In the genomic region with DNA sequence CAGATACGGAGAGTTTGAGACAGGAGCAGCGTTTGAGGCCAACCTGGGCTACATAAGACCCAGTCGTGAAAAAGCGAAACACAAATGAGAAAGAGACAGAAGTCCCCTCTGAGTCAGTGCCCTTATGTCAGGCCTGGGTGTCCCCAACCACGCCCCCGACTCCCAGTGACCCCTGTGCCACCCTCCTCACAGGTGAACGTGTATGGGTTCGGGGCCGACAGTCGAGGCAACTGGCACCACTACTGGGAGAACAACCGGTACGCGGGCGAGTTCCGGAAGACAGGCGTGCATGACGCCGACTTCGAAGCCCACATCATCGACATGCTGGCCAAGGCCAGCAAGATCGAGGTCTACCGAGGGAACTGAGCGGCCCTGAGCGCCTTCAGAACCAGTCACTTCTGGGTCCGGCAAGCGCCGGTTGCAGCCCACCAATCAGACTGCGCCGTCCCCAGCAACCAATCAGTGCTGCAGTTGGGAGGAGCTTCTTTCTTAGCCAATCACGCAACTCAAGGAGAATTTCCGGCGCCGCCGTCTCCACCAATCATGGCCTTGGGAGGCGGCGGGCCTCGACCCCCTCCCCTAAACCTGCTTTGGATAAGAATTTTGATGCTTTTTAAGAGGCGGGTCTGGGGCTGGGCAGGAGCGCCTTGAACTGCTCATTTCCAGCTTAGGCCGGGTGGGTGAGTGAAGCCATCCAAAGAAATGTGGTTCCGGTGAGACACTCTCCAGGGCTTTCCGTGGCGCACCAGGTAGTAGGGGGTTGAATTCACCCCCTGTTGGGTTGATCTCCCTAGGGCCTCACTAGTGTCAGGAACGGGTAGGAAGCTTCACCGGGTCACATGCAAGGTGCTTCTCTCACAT, we compare ENCODE assay signal across 8 mouse cellular contexts. TPM values are rescaled to one million over a fixed set of nuclear protein-coding genes. Genes with fewer than 3 reads are reported as not detected.
DNase-seq lines count a peak whose midpoint lies in the region; ATAC-seq lines count a peak whose summit lies in the region.

No protein-coding gene starts in this region.

- H3K4me3 ChIP-seq in forebrain, embryonic 13.5 days: peak overlapping the region; percentile 55
- H3K4me3 ChIP-seq in heart, embryonic 16.5 days (ENCODE audit: low read length): peak overlapping the region; percentile 64
- H3K4me3 ChIP-seq in liver, embryonic 11.5 days (ENCODE audit: low read depth, low read length): peak overlapping the region; percentile 58

- DNase-seq in CD4-positive, CD25-positive, alpha-beta regulatory T cell, adult 2 months (ENCODE audit: low read depth, low spot score): peak; percentile 94
- peak; percentile 93 for DNase-seq in kidney, postnatal 14 days
- peak; percentile 86 for DNase-seq in liver, embryonic 11.5 days (ENCODE audit: low spot score)
- peak; percentile 72 to 80 for DNase-seq in spleen, postnatal 14 days (ENCODE audit: low spot score in 2 of 2)

- peaks cover 44% of the 10 kb centered on the region for H3K36me3 ChIP-seq in forebrain, embryonic 13.5 days (ENCODE audit: poor library complexity, severe bottlenecking)
- peaks cover 16% of the 10 kb centered on the region for H3K36me3 ChIP-seq in heart, embryonic 16.5 days (ENCODE audit: control insufficient read depth, insufficient read depth)
- peaks cover 7% of the 10 kb centered on the region; the same call in 1 of the 2 replicates for H3K36me3 ChIP-seq in liver, embryonic 11.5 days (ENCODE audit: control insufficient read depth, insufficient read depth, low read length)

- peak overlapping the region; percentile 83 for H3K4me2 ChIP-seq in forebrain, embryonic 13.5 days
- H3K4me2 ChIP-seq in heart, embryonic 16.5 days (ENCODE audit: low read depth, low read length): peak overlapping the region; percentile 93
- H3K4me2 ChIP-seq in liver, embryonic 11.5 days: peak overlapping the region; percentile 91

- H3K9me3 ChIP-seq in forebrain, embryonic 13.5 days (replicated peaks): no peaks in the 10 kb centered on the region
- no peaks in the 10 kb centered on the region for H3K9me3 ChIP-seq in heart, embryonic 16.5 days (replicated peaks; ENCODE audit: control insufficient read depth, low read length)
- no peaks in the 10 kb centered on the region for H3K9me3 ChIP-seq in liver, embryonic 11.5 days (ENCODE audit: control insufficient read depth, low read length)

- H3K27ac ChIP-seq in forebrain, embryonic 13.5 days: no peak overlapping the region
- H3K27ac ChIP-seq in heart, embryonic 16.5 days (ENCODE audit: low read length): peak overlapping the region; percentile 49; the same call in 1 of the 2 replicates
- peak overlapping the region; percentile 47; the same call in 1 of the 2 replicates for H3K27ac ChIP-seq in liver, embryonic 11.5 days (ENCODE audit: low read depth, low read length)

- peak; percentile 58 for ATAC-seq in cerebellum, adult (ENCODE audit: insufficient number of reproducible peaks, low FRiP score, low TSS enrichment)
- ATAC-seq in forebrain, embryonic 13.5 days: peak; percentile 99
- ATAC-seq in heart, embryonic 16.5 days (replicated peaks; ENCODE audit: extremely low read depth, insufficient read depth, low FRiP score): peak; percentile 90
- ATAC-seq in liver, embryonic 11.5 days (replicated peaks; ENCODE audit: low FRiP score): peak; percentile 91
- peak; percentile 98 for ATAC-seq in monocyte, adult 5-6 weeks (replicated peaks; ENCODE audit: insufficient number of reproducible peaks, low FRiP score, low TSS enrichment, poor library complexity, severe bottlenecking)

- peak overlapping the region; percentile 75 for H3K9ac ChIP-seq in forebrain, embryonic 13.5 days
- H3K9ac ChIP-seq in heart, embryonic 16.5 days (ENCODE audit: low read length): peak overlapping the region; percentile 77
- peak overlapping the region; percentile 73 for H3K9ac ChIP-seq in liver, embryonic 11.5 days (ENCODE audit: low read depth, low read length)

- WGBS in forebrain, embryonic 13.5 days: 4% methylated on average over 45 of the region's 45 CpGs
- 6% methylated on average over 45 of the region's 45 CpGs for WGBS in heart, embryonic 16.5 days
- 5% methylated on average over 45 of the region's 45 CpGs for WGBS in liver, embryonic 11.5 days

- H3K27me3 ChIP-seq in forebrain, embryonic 13.5 days: no peaks in the 10 kb centered on the region
- H3K27me3 ChIP-seq in heart, embryonic 16.5 days (ENCODE audit: control insufficient read depth, insufficient read depth, low read length): no peaks in the 10 kb centered on the region
- no peaks in the 10 kb centered on the region for H3K27me3 ChIP-seq in liver, embryonic 11.5 days (replicated peaks; ENCODE audit: control insufficient read depth, insufficient read depth, low read length)

- peaks cover 16% of the 10 kb centered on the region for H3K4me1 ChIP-seq in forebrain, embryonic 13.5 days
- peaks cover 20% of the 10 kb centered on the region for H3K4me1 ChIP-seq in heart, embryonic 16.5 days (ENCODE audit: control insufficient read depth, insufficient read depth, low read length)
- H3K4me1 ChIP-seq in liver, embryonic 11.5 days (replicated peaks; ENCODE audit: control insufficient read depth, insufficient read depth, low read length): peaks cover 9% of the 10 kb centered on the region

RNA-seq across cellular contexts. Expression of gene Ddx19a, which starts 27.5 kb away (rescaled TPM):
- polyA plus RNA-seq in forebrain, embryonic 13.5 days (2015; fragmentation: Nextera tagmentation; extraction: Ambion mirVana): 14.0 and 14.7 TPM in 2 replicates
- 8.4 and 10.3 TPM in 2 replicates for polyA plus RNA-seq in heart, embryonic 16.5 days (2015; fragmentation: Nextera tagmentation; extraction: Ambion mirVana)
- polyA plus RNA-seq in liver, embryonic 11.5 days (2014; fragmentation: Nextera tagmentation; extraction: Ambion mirVana): 35.0 TPM in 2 replicates
- 26.0 to 30.5 TPM (median 27.2 TPM) in 3 replicates for total RNA-seq in monocyte, adult 5-6 weeks (2017)

RNA-seq across cellular contexts. Expression of gene St3gal2, which starts 50.4 kb away (rescaled TPM):
- 17.1 and 18.1 TPM in 2 replicates for polyA plus RNA-seq in forebrain, embryonic 13.5 days (2015; fragmentation: Nextera tagmentation; extraction: Ambion mirVana)
- polyA plus RNA-seq in heart, embryonic 16.5 days (2015; fragmentation: Nextera tagmentation; extraction: Ambion mirVana): 14.5 and 15.4 TPM in 2 replicates
- polyA plus RNA-seq in liver, embryonic 11.5 days (2014; fragmentation: Nextera tagmentation; extraction: Ambion mirVana): 21.9 and 22.0 TPM in 2 replicates
- 3.6 to 10.5 TPM (median 5.7 TPM) in 3 replicates for total RNA-seq in monocyte, adult 5-6 weeks (2017)
